Mouse (Mus musculus): ENCODE measurements around the gene C1qtnf3.
A peak's percentile ranks its signal among the peaks of the same experiment; 100 is the strongest.

GRCm38 (mm10) chr15:10991566-10991965 is 39.4 kb downstream of the C1qtnf3 start:
- peak; percentile 47 for TF ChIP-seq CTCF (IDR thresholded peaks at IDR 0.05; ENCODE audit: low read depth)
- no peak for TF ChIP-seq EP300 (optimal IDR thresholded peaks at IDR 0.05)
